Mouse (Mus musculus) layer of hippocampus, adult 11-12 months (tissue): ENCODE data around the gene Sorl1.
A peak's percentile ranks its signal among the peaks of the same experiment; 100 is the strongest.

ENCODE experiments used
- DNase-seq: peaks from one replicate; pipeline ENCODE4 v3.0.0; 2022; ENCODE audit warnings: low spot score

The Sorl1 gene

GRCm38 (mm10) chr9:42123713-42124576, at the start of gene Sorl1:
Gene Sorl1, minus strand, starts transcription at chr9:42124297.
- DNase-seq, result peak; percentile 71

GRCm38 (mm10) chr9:42173781-42174180, 49.7 kb upstream of the Sorl1 start:
- no peak for DNase-seq

- DNase-seq, result no peak
These were observed 45.4 kb upstream of the Sorl1 start for GRCm38 (mm10) chr9:42169491-42169890.

GRCm38 (mm10) chr9:42169025-42169424, 44.9 kb upstream of the Sorl1 start:
- no peak for DNase-seq

GRCm38 (mm10) chr9:42164930-42165329, 40.8 kb upstream of the Sorl1 start:
- no peak for DNase-seq

GRCm38 (mm10) chr9:42163011-42163410, 38.9 kb upstream of the Sorl1 start:
- no peak for DNase-seq

- DNase-seq, result no peak
These were observed 35.3 kb upstream of the Sorl1 start for GRCm38 (mm10) chr9:42159376-42159775.

GRCm38 (mm10) chr9:42158652-42159051, 34.6 kb upstream of the Sorl1 start:
- no peak for DNase-seq

- no peak for DNase-seq
These were observed 33.9 kb upstream of the Sorl1 start for GRCm38 (mm10) chr9:42157981-42158380.

GRCm38 (mm10) chr9:42156566-42156965, 32.5 kb upstream of the Sorl1 start:
- no peak for DNase-seq

- DNase-seq, result no peak
These were observed 30.6 kb upstream of the Sorl1 start for GRCm38 (mm10) chr9:42154682-42155081.

GRCm38 (mm10) chr9:42148816-42149215, 24.7 kb upstream of the Sorl1 start:
- DNase-seq, result no peak

GRCm38 (mm10) chr9:42148036-42148435, 23.9 kb upstream of the Sorl1 start:
- no peak for DNase-seq

GRCm38 (mm10) chr9:42146463-42146862, 22.4 kb upstream of the Sorl1 start:
- no peak for DNase-seq

- no peak for DNase-seq
These were observed 17.6 kb upstream of the Sorl1 start for GRCm38 (mm10) chr9:42141549-42142210.

- DNase-seq, result no peak
These were observed 14.3 kb upstream of the Sorl1 start for GRCm38 (mm10) chr9:42138248-42138858.

- no peak for DNase-seq
These were observed 13.5 kb upstream of the Sorl1 start for GRCm38 (mm10) chr9:42137578-42137977.

- DNase-seq, result peak; percentile 47
These were observed 7.0 kb upstream of the Sorl1 start for GRCm38 (mm10) chr9:42130793-42131760.

GRCm38 (mm10) chr9:42127983-42128382, 3.9 kb upstream of the Sorl1 start:
- no peak for DNase-seq

GRCm38 (mm10) chr9:42125262-42125982, 1.3 kb upstream of the Sorl1 start:
- no peak for DNase-seq

GRCm38 (mm10) chr9:42123204-42123603, 893 bp downstream of the Sorl1 start:
- no peak for DNase-seq
